Mouse (Mus musculus) stomach, embryonic 15.5 days (tissue): ENCODE data around the gene Rnf5. TPM values are rescaled to one million over a fixed set of nuclear protein-coding genes. Genes with fewer than 3 reads are reported as not detected.
A peak's percentile ranks its signal among the peaks of the same experiment; 100 is the strongest.

Experiments
- ATAC-seq: fragments of 200-750 bp; cut with Nextera tagmentation; 2 replicates; pipeline ENCODE4 v1.8.0; 2017; ENCODE audit warnings: low read depth, moderate number of reproducible peaks, moderate TSS enrichment; ENCODE audit not compliant: insufficient read depth, low FRiP score
- H3K27ac ChIP-seq: fragments of 300-500 bp; sonication (generic); 2 replicates; pipeline ENCODE4 v1.5.1; 2015; ENCODE audit warnings: mild to moderate bottlenecking, inconsistent platforms
- H3K27me3 ChIP-seq: fragments of 300-500 bp; sonication (generic); replicated peaks from 2 replicates; pipeline ENCODE4 v1.6.1; 2015; ENCODE audit warnings: inconsistent platforms
- H3K36me3 ChIP-seq: fragments of 300-500 bp; sonication (generic); 2 replicates; pipeline ENCODE4 v1.6.1; 2015; ENCODE audit warnings: inconsistent platforms
- H3K4me1 ChIP-seq: fragments of 300-500 bp; sonication (generic); 2 replicates; pipeline ENCODE4 v1.6.1; 2015; ENCODE audit warnings: inconsistent platforms
- H3K4me2 ChIP-seq: fragments of 300-500 bp; sonication (generic); 2 replicates; pipeline ENCODE4 v1.6.1; 2015; ENCODE audit warnings: mild to moderate bottlenecking, inconsistent platforms
- H3K4me3 ChIP-seq: fragments of 300-500 bp; sonication (generic); replicated peaks from 2 replicates; pipeline ENCODE4 v1.5.1; 2015; ENCODE audit warnings: inconsistent platforms
- H3K9ac ChIP-seq: fragments of 300-500 bp; sonication (generic); 2 replicates; pipeline ENCODE4 v1.6.1; 2015; ENCODE audit warnings: inconsistent platforms
- H3K9me3 ChIP-seq: fragments of 300-500 bp; sonication (generic); 2 replicates; pipeline ENCODE4 v1.6.1; 2016; ENCODE audit warnings: inconsistent platforms
- WGBS: fragments of 180-500 bp; shearing (Covaris S2); methylation state at CpG from one replicate; pipeline ENCODE4 v1.1.7; 2015; 5-methylcytosine and 5-hydroxymethylcytosine counted together
- polyA plus RNA-seq: library from polyadenylated mRNA; unstranded; fragments of >200 nt; fragmentation: Nextera tagmentation; extraction: Ambion mirVana; gene quantifications from 2 replicates; pipeline ENCODE4 v1.2.1, GENCODE M21; 2015

The Rnf5 gene
- polyA plus RNA-seq, 1 experiment from 2014 or later: 130 TPM

GRCm38 (mm10) chr17:34597566-34598095 is 5.9 kb downstream of the Rnf5 start, which contains the start of gene Ager:
Gene Ager (plus strand): TSS chr17:34597862.
- H3K4me1 ChIP-seq: peaks cover 44% of the 10 kb centered on the region
- no peak within 1 kb of the TSS for H3K4me3 ChIP-seq
- no peaks in the 10 kb centered on the region for H3K27me3 ChIP-seq
- 14% methylated on average over 6 of the region's 6 CpGs for whole genome bisulfite sequencing
- H3K9ac ChIP-seq: 0 out of 2 replicates have a peak within 1 kb of the TSS, but pooled peaks have one; percentile 6
- H3K4me2 ChIP-seq: no peak within 1 kb of the TSS
- H3K36me3 ChIP-seq: peaks cover 26% of the 10 kb centered on the region
- no peak for ATAC-seq
- H3K9me3 ChIP-seq: no peaks in the 10 kb centered on the region
- peak within 1 kb of the TSS; percentile 31; the same call in 1 of the 2 replicates for H3K27ac ChIP-seq

GRCm38 (mm10) chr17:34596098-34596497 is 7.4 kb downstream of the Rnf5 start:
- Histone ChIP-seq H3K4me1 (peaks cover 41% of the 10 kb centered on the region), H3K9ac (no peak overlapping the region), H3K36me3 (peaks cover 20% of the 10 kb centered on the region), H3K9me3 (no peaks in the 10 kb centered on the region), H3K27me3 (no peaks in the 10 kb centered on the region), H3K4me2 (no peak overlapping the region), H3K27ac (no peak overlapping the region), H3K4me3 (no peak overlapping the region)
- 63% methylated on average over 8 of the region's 8 CpGs for WGBS
- ATAC-seq: no peak

- Histone ChIP-seq H3K4me2 (peak overlapping the region; percentile 87), H3K4me3 (peak overlapping the region; percentile 71), H3K9me3 (no peaks in the 10 kb centered on the region), H3K27me3 (no peaks in the 10 kb centered on the region), H3K36me3 (peaks cover 14% of the 10 kb centered on the region; the same call in 1 of the 2 replicates), H3K27ac (peak overlapping the region; percentile 96), H3K9ac (peak overlapping the region; percentile 91), H3K4me1 (peaks cover 62% of the 10 kb centered on the region)
- WGBS: 37% methylated on average over 33 of the region's 34 CpGs
- no peak for ATAC-seq
Measured at GRCm38 (mm10) chr17:34593752-34594525, 9.6 kb downstream of the Rnf5 start.

GRCm38 (mm10) chr17:34592581-34593549 is 10.6 kb downstream of the Rnf5 start:
- Histone ChIP-seq H3K9ac (peak overlapping the region; percentile 91), H3K27ac (peak overlapping the region; percentile 96), H3K4me3 (peak overlapping the region; percentile 71), H3K4me1 (peaks cover 62% of the 10 kb centered on the region), H3K9me3 (no peaks in the 10 kb centered on the region), H3K36me3 (peaks cover 14% of the 10 kb centered on the region; the same call in 1 of the 2 replicates), H3K4me2 (peak overlapping the region; percentile 87), H3K27me3 (no peaks in the 10 kb centered on the region)
- 1% methylated on average over 32 of the region's 32 CpGs for WGBS
- ATAC-seq: peak; percentile 8

GRCm38 (mm10) chr17:34591994-34592375 is 11.5 kb downstream of the Rnf5 start:
- H3K4me2 ChIP-seq: peak overlapping the region; percentile 87
- no peaks in the 10 kb centered on the region for H3K27me3 ChIP-seq
- peak; percentile 12; the same call in 1 of the 2 replicates for ATAC-seq
- 1% methylated on average over 31 of the region's 35 CpGs for WGBS
- H3K27ac ChIP-seq: peak overlapping the region; percentile 96
- peak overlapping the region; percentile 71 for H3K4me3 ChIP-seq
- H3K9me3 ChIP-seq: no peaks in the 10 kb centered on the region
- peak overlapping the region; percentile 91 for H3K9ac ChIP-seq
- H3K4me1 ChIP-seq: peaks cover 58% of the 10 kb centered on the region
- H3K36me3 ChIP-seq: peaks cover 14% of the 10 kb centered on the region; the same call in 1 of the 2 replicates

- peak within 1 kb of the TSS; percentile 71 for H3K4me3 ChIP-seq
- no peaks in the 10 kb centered on the region for H3K27me3 ChIP-seq
- peaks cover 64% of the 10 kb centered on the region for H3K4me1 ChIP-seq
- peak within 1 kb of the TSS; percentile 87 for H3K4me2 ChIP-seq
- 4% methylated on average over 21 of the region's 21 CpGs for WGBS
- H3K9me3 ChIP-seq: no peaks in the 10 kb centered on the region
- ATAC-seq: no peak
- peak within 1 kb of the TSS; percentile 91 for H3K9ac ChIP-seq
- peaks cover 14% of the 10 kb centered on the region; the same call in 1 of the 2 replicates for H3K36me3 ChIP-seq
- peak within 1 kb of the TSS; percentile 96 for H3K27ac ChIP-seq
Measured at GRCm38 (mm10) chr17:34591029-34591993, 12.2 kb downstream of the Rnf5 start, which contains the start of gene Pbx2. Gene Pbx2 (plus strand): TSS chr17:34591266.

GRCm38 (mm10) chr17:34590154-34590987 is 13.1 kb downstream of the Rnf5 start:
- WGBS: 66% methylated on average over 15 of the region's 15 CpGs
- ATAC-seq: no peak
- Histone ChIP-seq H3K27ac (peak overlapping the region; percentile 96), H3K4me3 (peak overlapping the region; percentile 13), H3K9me3 (no peaks in the 10 kb centered on the region), H3K4me2 (peak overlapping the region; percentile 87), H3K36me3 (peaks cover 7% of the 10 kb centered on the region; the same call in 1 of the 2 replicates), H3K4me1 (peaks cover 63% of the 10 kb centered on the region), H3K9ac (peak overlapping the region; percentile 16; the same call in 1 of the 2 replicates), H3K27me3 (no peaks in the 10 kb centered on the region)

- peaks cover 58% of the 10 kb centered on the region for H3K4me1 ChIP-seq
- ATAC-seq: no peak
- peak within 1 kb of the TSS; percentile 16; the same call in 1 of the 2 replicates for H3K9ac ChIP-seq
- peak within 1 kb of the TSS; percentile 96 for H3K27ac ChIP-seq
- H3K4me2 ChIP-seq: peak within 1 kb of the TSS; percentile 87
- H3K4me3 ChIP-seq: peak within 1 kb of the TSS; percentile 13
- H3K27me3 ChIP-seq: no peaks in the 10 kb centered on the region
- H3K36me3 ChIP-seq: peaks cover 4% of the 10 kb centered on the region; the same call in 1 of the 2 replicates
- no peaks in the 10 kb centered on the region for H3K9me3 ChIP-seq
- 14% methylated on average over 7 of the region's 7 CpGs for WGBS
Measured at GRCm38 (mm10) chr17:34589681-34590101, 13.8 kb downstream of the Rnf5 start, which contains the start of gene Gpsm3. Gene Gpsm3 (plus strand): TSS chr17:34589806.

GRCm38 (mm10) chr17:34589206-34589605 is 14.3 kb downstream of the Rnf5 start:
- no peaks in the 10 kb centered on the region for H3K27me3 ChIP-seq
- peaks cover 53% of the 10 kb centered on the region for H3K4me1 ChIP-seq
- H3K4me2 ChIP-seq: peak overlapping the region; percentile 87
- no peaks in the 10 kb centered on the region for H3K36me3 ChIP-seq
- H3K9ac ChIP-seq: no peak overlapping the region
- ATAC-seq: no peak
- H3K27ac ChIP-seq: peak overlapping the region; percentile 96
- WGBS: 38% methylated on average over 7 of the region's 7 CpGs
- no peaks in the 10 kb centered on the region for H3K9me3 ChIP-seq
- H3K4me3 ChIP-seq: peak overlapping the region; percentile 13; the same call in 1 of the 2 replicates

GRCm38 (mm10) chr17:34588767-34589166 is 14.7 kb downstream of the Rnf5 start:
- WGBS: 66% methylated on average over 3 of the region's 3 CpGs
- no peak for ATAC-seq
- Histone ChIP-seq H3K9ac (no peak overlapping the region), H3K4me1 (peaks cover 49% of the 10 kb centered on the region), H3K9me3 (no peaks in the 10 kb centered on the region), H3K4me3 (no peak overlapping the region), H3K27me3 (no peaks in the 10 kb centered on the region), H3K27ac (no peak overlapping the region), H3K36me3 (no peaks in the 10 kb centered on the region), H3K4me2 (peak overlapping the region; percentile 87; the same call in 1 of the 2 replicates)
